Mouse (Mus musculus) embryonic fibroblast, embryonic 13.5 days (primary cell): ENCODE results near the gene Kbtbd12.

Experiments used
- CTCF ChIP-seq: IDR thresholded peaks from 2 replicates; pipeline ENCODE4 v1.5.1; 2011; ENCODE audit warnings: mild to moderate bottlenecking, control low read depth, low read length, moderate library complexity, borderline replicate concordance; ENCODE audit not compliant: insufficient read depth
- POLR2A ChIP-seq: IDR thresholded peaks from 2 replicates; pipeline ENCODE4 v1.6.1; 2011; ENCODE audit warnings: low read depth, mild to moderate bottlenecking, control low read depth, low read length, moderate library complexity

DNA sequence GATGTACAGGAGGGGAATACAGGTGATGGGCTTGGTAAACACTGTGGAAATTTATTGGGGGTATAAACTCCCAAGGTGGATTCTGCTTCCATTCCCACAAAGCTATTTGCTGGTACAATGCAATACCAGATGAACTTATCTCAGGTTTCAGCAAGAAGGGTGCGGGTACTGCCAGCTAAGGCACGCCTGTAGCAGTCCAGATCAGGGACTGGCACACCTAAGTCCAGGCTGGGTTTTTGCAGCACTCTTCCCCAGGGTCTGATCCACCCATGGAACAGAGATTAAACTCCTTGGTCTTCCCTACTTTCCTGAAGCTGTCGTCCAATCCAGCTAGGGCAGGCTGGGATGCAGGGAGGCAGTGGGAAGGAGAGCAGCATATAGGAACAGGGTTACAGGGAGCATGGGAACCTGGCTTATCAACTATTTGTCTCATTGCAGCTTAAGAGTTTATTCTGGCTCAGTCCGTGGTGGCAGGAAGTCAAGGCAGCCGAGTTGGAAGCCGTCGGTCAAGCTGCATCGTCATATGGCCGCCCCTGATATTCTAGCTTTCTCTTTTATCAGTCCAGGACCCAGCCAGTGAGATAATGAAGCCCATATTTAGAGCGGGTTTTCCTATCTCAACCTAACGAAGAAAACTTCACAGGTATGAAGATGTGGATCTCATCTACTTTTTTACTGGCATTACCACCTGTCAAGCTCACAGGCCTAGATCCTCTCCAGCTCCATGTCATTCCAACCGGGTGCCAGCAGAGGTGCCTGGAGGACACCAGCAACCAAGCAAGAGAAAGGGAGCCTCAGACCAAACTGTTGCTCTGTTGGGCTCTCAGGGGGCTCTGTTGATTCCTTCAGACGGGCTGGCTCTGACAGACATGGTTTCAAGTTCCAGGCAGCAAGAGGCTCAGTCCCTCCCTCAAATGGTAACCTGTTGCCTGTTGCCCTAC, 135.4 kb downstream of the Kbtbd12 start:
- TF ChIP-seq CTCF (no peak), POLR2A (no peak)
